Mouse (Mus musculus) ES-Bruce4 (cell line): ENCODE data around the gene Gm9821.

Experiments used
- CTCF ChIP-seq: IDR thresholded peaks from one replicate; pipeline ENCODE4 v1.8.1; 2011; ENCODE audit warnings: low read depth, low read length
- EP300 ChIP-seq: IDR thresholded peaks from 2 replicates; pipeline ENCODE4 v1.6.1; 2011; ENCODE audit warnings: low read depth, low read length; ENCODE audit not compliant: insufficient read depth

DNA sequence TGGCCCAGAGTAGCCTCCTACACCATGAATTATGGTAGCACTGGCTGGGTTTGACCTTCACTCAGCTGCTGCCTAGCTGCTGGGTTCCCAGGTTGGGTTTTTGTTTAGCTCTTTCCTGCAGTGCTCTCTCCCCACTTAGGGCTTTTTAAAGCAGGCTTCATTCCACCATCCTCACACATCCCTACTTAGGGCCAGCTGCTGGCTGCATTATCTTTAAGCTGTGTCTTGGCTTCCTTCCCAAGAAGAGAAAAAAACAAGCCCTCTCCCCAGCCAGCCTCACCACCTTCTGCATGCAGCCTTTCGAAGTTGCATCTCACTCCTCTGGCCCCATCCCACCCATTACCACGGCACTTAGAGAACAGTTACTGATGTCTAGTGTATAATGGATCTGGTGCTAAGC is 33.0 kb downstream of the Gm9821 start:
- TF ChIP-seq CTCF = no peak
- no peak for TF ChIP-seq EP300
